Mouse (Mus musculus) liver, embryonic 14.5 days (tissue): Measurements from ENCODE around the gene Camk1g.

Experiments
- CTCF ChIP-seq: IDR thresholded peaks from 2 replicates; pipeline ENCODE4 v1.5.1; 2016; ENCODE audit warnings: antibody characterized with exemption, low read depth, control low read depth
- EP300 ChIP-seq: IDR thresholded peaks from 2 replicates; pipeline ENCODE4 v1.6.1; 2016; ENCODE audit warnings: antibody characterized with exemption, low read depth

GRCm38 (mm10) chr1:193316358-193316750 lies 53.7 kb downstream of the Camk1g start:
- no peak for TF ChIP-seq CTCF
- TF ChIP-seq EP300, result no peak
